Mouse (Mus musculus) liver, embryonic 14.5 days (tissue): Measurements from ENCODE around the gene Dmap1. TPM values are rescaled to one million over a fixed set of nuclear protein-coding genes. Genes with fewer than 3 reads are reported as not detected.

Experiments used
- ATAC-seq: fragments of 200-750 bp; cut with Nextera tagmentation; 2 replicates; pipeline ENCODE4 v1.8.0; 2017; ENCODE audit warnings: moderate number of reproducible peaks, mild to moderate bottlenecking, moderate library complexity; ENCODE audit not compliant: insufficient read depth
- DNase-seq, 3 experiments: peaks; one replicate each; pipeline ENCODE4 v3.0.0-alpha.2; 2012 to 2013; ENCODE audit warnings: low read depth in 3 of 3, low spot score in 3 of 3
- H3K27ac ChIP-seq: fragments of 300-500 bp; sonication (generic); 2 replicates; pipeline ENCODE4 v1.5.1; 2014; ENCODE audit warnings: moderate library complexity, mild to moderate bottlenecking, control low read depth, inconsistent platforms
- H3K27me3 ChIP-seq: fragments of 300-500 bp; sonication (generic); 2 replicates; pipeline ENCODE4 v1.6.1; 2014; ENCODE audit warnings: mild to moderate bottlenecking, low read length, moderate library complexity; ENCODE audit not compliant: control insufficient read depth, insufficient read depth
- H3K36me3 ChIP-seq: fragments of 300-500 bp; sonication (generic); replicated peaks from 2 replicates; pipeline ENCODE4 v1.6.1; 2014; ENCODE audit warnings: low read depth; ENCODE audit not compliant: control insufficient read depth, insufficient read depth
- H3K4me1 ChIP-seq, 2 experiments: fragments of 200-500 bp in 1 of 2; fragments of 300-500 bp in 1 of 2; sonication (generic) in 1 of 2; replicated peaks; 2 replicates each; pipeline ENCODE4 v1.6.1; 2012 to 2014; ENCODE audit warnings: antibody characterized with exemption in 1 of 2, inconsistent platforms in 1 of 2, low read length in 1 of 2; ENCODE audit not compliant: control insufficient read depth in 2 of 2, insufficient read depth in 2 of 2
- H3K4me2 ChIP-seq: fragments of 300-500 bp; sonication (generic); 2 replicates; pipeline ENCODE4 v1.6.1; 2014; ENCODE audit warnings: low read depth, mild to moderate bottlenecking, control low read depth, moderate library complexity
- H3K4me3 ChIP-seq, 2 experiments: fragments of 200-500 bp in 1 of 2; fragments of 300-500 bp in 1 of 2; sonication (generic) in 1 of 2; 2 replicates each; pipeline ENCODE4 v1.5.1; 2012 to 2014; ENCODE audit warnings: low read depth in 2 of 2, low read length in 2 of 2, mild to moderate bottlenecking in 2 of 2, control low read depth in 1 of 2, inconsistent platforms in 1 of 2, moderate library complexity in 1 of 2; ENCODE audit not compliant: insufficient read depth in 1 of 2
- H3K9ac ChIP-seq: fragments of 300-500 bp; sonication (generic); replicated peaks from 2 replicates; pipeline ENCODE4 v1.6.1; 2014; ENCODE audit warnings: mild to moderate bottlenecking, control low read depth, moderate library complexity
- H3K9me3 ChIP-seq: fragments of 300-500 bp; sonication (generic); 2 replicates; pipeline ENCODE4 v1.6.1; 2016; ENCODE audit warnings: low read length, mixed read lengths; ENCODE audit not compliant: control insufficient read depth
- CTCF ChIP-seq: IDR thresholded peaks from 2 replicates; pipeline ENCODE4 v1.5.1; 2016; ENCODE audit warnings: antibody characterized with exemption, low read depth, control low read depth
- EP300 ChIP-seq: IDR thresholded peaks from 2 replicates; pipeline ENCODE4 v1.6.1; 2016; ENCODE audit warnings: antibody characterized with exemption, low read depth
- WGBS: fragments of 180-500 bp; shearing (Covaris S2); extraction: QIAGEN DNeasy Blood & Tissue Kit; methylation state at CpG from one replicate; pipeline ENCODE4 v1.1.7; 2014; ENCODE audit not compliant: insufficient replicate concordance; 5-methylcytosine and 5-hydroxymethylcytosine counted together
- polyA plus RNA-seq, 2 experiments: library from polyadenylated mRNA; depleted of rRNA in 1 of 2; stranded (reverse) in 1 of 2; unstranded in 1 of 2; fragments of >200 nt; fragmentation: Nextera tagmentation in 1 of 2; extraction: Ambion mirVana in 1 of 2; gene quantifications; 2 replicates each; pipeline versions ENCODE4 v1.2.1 to v1.2.3; 2012 to 2014

The Dmap1 gene
- polyA plus RNA-seq, 2 experiments, result 14.1 to 19.2 TPM

DNA sequence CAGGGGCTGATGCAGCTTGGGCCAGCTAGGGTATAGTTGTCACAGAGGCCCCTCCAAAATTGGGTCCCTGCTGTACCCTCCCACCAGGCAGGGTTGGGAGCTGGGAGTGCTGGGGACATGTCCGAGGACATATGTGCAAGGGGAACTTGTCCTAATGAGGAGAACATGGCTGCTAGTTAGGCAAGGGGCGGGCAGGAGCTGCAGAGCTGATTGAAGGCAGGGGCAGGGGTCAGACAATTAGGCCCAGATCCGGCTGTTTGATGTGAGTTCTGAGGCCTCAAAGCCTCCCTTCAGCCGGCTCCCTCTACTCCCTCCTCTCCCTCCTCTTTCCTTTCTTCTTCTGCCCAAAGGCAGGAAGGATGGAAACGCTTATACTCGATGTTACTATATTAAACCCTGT, 25.1 kb downstream of the Dmap1 start:
- WGBS, result 70% methylated on average over 6 of the region's 6 CpGs
- no peak overlapping the region for H3K9ac ChIP-seq

DNA sequence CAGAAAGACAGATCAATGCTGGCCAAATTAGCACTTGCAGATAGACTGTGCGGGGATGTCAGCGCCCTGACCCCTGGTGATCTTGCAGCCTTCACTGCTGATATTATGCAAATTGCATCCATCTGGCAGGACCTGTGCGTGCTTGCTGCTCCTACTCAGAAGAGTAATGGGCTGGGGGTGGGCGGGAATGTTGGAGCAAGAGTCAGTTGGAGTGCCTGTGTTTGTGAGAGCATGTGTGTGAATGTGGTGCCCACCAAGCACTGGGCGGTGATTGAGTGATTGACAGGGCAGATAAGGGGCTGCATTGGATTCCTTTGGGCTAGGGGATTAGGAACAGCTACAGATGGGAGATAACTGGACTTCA, 26.6 kb downstream of the Dmap1 start:
- WGBS, result 69% methylated on average over 5 of the region's 5 CpGs
- ATAC-seq (no peak), DNase-seq (no peak)
- TF ChIP-seq EP300 (no peak), CTCF (no peak)
- no peak overlapping the region for H3K4me3 ChIP-seq
- no peaks in the 10 kb centered on the region for H3K9me3 ChIP-seq
- no peak overlapping the region for H3K9ac ChIP-seq
- no peak overlapping the region for H3K27ac ChIP-seq
- H3K4me2 ChIP-seq, result no peak overlapping the region
- H3K4me1 ChIP-seq, result peaks cover 0 to 6% of the 10 kb centered on the region in 2 experiments; a peak in 1 of 4 replicates
- no peaks in the 10 kb centered on the region for H3K36me3 ChIP-seq
- no peaks in the 10 kb centered on the region for H3K27me3 ChIP-seq

More for the DNA sequence above, 25.1 kb downstream of the Dmap1 start:
- no peaks in the 10 kb centered on the region for H3K36me3 ChIP-seq
- TF ChIP-seq CTCF, result no peak
- no peak for TF ChIP-seq EP300
- ATAC-seq, result no peak
- no peak for DNase-seq
- peaks cover 0 to 5% of the 10 kb centered on the region in 2 experiments; a peak in 1 of 4 replicates for H3K4me1 ChIP-seq
- no peaks in the 10 kb centered on the region for H3K9me3 ChIP-seq
- no peak overlapping the region for H3K4me3 ChIP-seq
- no peaks in the 10 kb centered on the region for H3K27me3 ChIP-seq
- no peak overlapping the region for H3K27ac ChIP-seq
- H3K4me2 ChIP-seq, result no peak overlapping the region

DNA sequence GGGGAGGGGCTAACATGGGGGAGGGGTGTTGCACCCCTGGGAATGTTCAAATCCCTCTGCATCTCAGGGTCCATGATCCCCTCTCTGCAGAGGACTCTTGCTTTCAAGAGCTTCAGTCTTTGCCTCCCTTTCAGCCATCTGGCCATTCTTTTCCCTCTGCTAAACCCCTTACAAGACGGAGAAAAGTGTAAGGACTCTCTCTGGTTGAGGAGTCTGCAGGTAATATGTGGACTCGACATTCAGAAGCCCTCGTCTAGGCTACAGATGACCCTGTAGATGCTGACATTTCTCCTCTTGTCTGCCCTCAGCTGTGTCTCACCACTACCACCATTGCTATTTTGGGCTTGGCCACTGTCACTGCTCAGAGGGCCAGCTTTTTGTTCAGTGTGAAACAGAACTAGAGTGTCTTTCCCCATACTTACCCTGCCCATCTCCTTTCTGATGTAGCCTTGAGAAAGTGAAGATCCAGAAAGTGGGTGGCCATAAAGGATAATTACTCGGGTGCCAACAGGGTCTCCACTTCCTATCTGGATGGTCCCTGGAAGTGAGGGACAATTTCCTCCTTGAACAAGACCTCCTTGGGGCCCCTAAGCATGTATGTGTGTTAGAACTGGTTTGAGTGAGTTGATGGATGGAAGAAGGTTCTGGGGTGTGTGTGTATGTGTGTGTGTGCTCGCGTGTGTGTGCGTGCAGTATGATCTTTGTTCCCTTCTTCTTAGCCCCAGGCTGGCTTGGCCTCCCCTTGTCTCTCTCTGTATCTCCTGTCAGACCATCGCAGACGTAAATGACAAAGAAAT, 27.2 kb downstream of the Dmap1 start:
- H3K4me2 ChIP-seq, result no peak overlapping the region
- H3K4me1 ChIP-seq, result peaks cover 0 to 6% of the 10 kb centered on the region in 2 experiments; a peak in 1 of 4 replicates
- DNase-seq (no peak), ATAC-seq (no peak)
- no peak overlapping the region for H3K9ac ChIP-seq
- no peaks in the 10 kb centered on the region for H3K36me3 ChIP-seq
- H3K27me3 ChIP-seq, result no peaks in the 10 kb centered on the region
- no peak overlapping the region for H3K27ac ChIP-seq
- no peak overlapping the region for H3K4me3 ChIP-seq
- no peaks in the 10 kb centered on the region for H3K9me3 ChIP-seq
- TF ChIP-seq CTCF, result no peak
- no peak for TF ChIP-seq EP300
- WGBS, result 69% methylated on average over 9 of the region's 9 CpGs

DNA sequence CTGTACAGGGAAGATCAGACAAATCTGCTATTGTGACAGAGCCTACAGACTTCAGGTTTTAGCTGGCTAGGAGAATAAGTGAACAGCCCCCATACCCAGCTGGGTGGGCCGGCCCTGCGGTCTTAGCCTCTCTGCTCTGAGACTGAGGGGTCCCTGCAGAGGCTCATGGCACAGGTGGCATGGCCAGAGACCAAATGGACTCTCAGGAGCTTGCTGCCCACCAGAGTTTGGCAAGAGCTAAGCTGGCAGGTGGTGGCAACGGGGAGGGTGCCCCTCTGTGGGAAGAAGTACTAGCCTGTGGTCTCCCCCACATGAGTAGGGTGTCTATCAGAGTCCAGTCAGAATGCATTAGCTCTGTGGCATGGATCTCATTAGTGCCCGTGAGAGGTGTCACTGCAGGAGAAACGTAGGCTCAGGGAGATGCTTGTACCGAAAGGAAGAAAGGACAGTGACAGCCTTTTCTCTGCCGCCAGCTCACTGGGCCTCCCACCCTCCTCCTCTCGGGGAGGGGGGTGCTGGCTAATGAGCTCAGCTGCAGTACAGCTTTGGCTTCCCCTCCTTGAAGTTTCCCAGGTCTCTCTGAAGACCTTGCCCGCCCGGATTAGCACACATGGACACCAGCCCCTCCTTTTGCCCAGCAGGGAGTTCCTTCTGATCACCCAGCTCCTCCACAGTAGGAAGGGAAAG, 27.9 kb downstream of the Dmap1 start:
- ATAC-seq (no peak), DNase-seq (no peak)
- Histone ChIP-seq H3K4me3 (no peak overlapping the region), H3K9me3 (no peaks in the 10 kb centered on the region), H3K27ac (no peak overlapping the region), H3K27me3 (no peaks in the 10 kb centered on the region), H3K4me2 (no peak overlapping the region), H3K4me1 (peaks cover 0 to 6% of the 10 kb centered on the region in 2 experiments; a peak in 1 of 4 replicates), H3K9ac (no peak overlapping the region), H3K36me3 (no peaks in the 10 kb centered on the region)
- WGBS, result 63% methylated on average over 10 of the region's 10 CpGs
- TF ChIP-seq CTCF (no peak), EP300 (no peak)

DNA sequence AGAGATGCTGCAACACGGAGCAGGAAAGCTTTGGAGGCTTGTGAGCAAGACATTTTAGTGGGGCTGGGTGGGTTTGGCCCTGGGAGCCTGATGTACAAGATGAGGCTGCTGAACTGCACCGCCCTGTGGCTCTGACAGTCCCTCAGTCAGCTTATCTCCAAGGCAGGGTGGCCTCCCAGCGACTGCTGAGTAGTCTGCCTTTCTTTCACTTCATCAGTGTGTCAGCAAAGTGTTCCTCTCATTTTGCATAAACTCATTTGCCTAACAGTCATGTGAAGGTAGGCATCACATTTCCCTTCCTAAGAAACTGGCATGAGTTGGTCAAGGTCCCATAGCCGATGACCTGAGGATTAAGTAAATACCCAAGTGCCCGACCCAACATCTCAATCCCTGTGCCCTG, 29.3 kb downstream of the Dmap1 start:
- TF ChIP-seq CTCF, result peak; percentile 44
- no peak for TF ChIP-seq EP300
- peak; percentile 71; the same call in 1 of the 2 replicates for ATAC-seq
- H3K27ac ChIP-seq, result no peak overlapping the region

More for the DNA sequence above, 29.3 kb downstream of the Dmap1 start:
- H3K9me3 ChIP-seq, result no peaks in the 10 kb centered on the region
- H3K36me3 ChIP-seq, result no peaks in the 10 kb centered on the region
- H3K4me2 ChIP-seq, result no peak overlapping the region
- H3K4me1 ChIP-seq, result peaks cover 0 to 6% of the 10 kb centered on the region in 2 experiments; a peak in 1 of 4 replicates
- 40% methylated on average over 5 of the region's 5 CpGs for WGBS
- H3K4me3 ChIP-seq, result no peak overlapping the region
- H3K27me3 ChIP-seq, result no peaks in the 10 kb centered on the region
- H3K9ac ChIP-seq, result no peak overlapping the region
- DNase-seq, result peak in 1 of 3 experiments; percentile 36
